Mouse (Mus musculus): Measurements from ENCODE around the gene Isoc2a. TPM values are rescaled to one million over a fixed set of nuclear protein-coding genes. Genes with fewer than 3 reads are reported as not detected.

Isoc2a gene
- total and polyA plus RNA-seq, 2 experiments, result 63.5 to 110 TPM

DNA sequence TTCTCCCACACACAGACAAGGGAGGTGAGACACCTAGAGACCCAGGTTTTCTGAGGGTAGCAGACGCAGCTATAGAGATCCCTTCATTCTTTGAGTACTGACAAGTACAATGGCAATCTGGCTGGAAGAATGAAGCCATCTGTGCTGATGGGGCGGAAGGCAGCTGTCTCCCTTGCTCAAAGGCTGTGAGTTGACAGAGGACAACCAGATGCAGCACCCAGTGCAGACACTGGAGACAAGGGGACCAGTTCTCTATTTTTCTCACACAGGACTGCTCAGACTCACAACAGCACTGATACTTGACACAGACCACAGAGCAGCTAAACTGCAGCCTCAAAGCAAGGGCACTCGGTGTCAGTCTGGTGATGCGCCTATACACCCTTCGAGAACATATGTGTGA, 34.9 kb upstream of the Isoc2a start:
- Histone ChIP-seq H3K4me1 (ENCODE audit: control insufficient read depth, insufficient read depth, low read length) (no peaks in the 10 kb centered on the region), H3K27me3 (ENCODE audit: control insufficient read depth, insufficient read depth, low read length) (peaks cover 18% of the 10 kb centered on the region), H3K27ac (replicated peaks; ENCODE audit: insufficient read depth, low read depth, low read length) (no peak overlapping the region), H3K4me3 (ENCODE audit: insufficient read depth, low read depth, low read length) (no peak overlapping the region), H3K36me3 (ENCODE audit: control insufficient read depth, insufficient read depth, low read length) (no peaks in the 10 kb centered on the region), H3K9ac (ENCODE audit: low read depth, low read length) (no peak overlapping the region), H3K79me2 (ENCODE audit: control insufficient read depth, insufficient read depth, low read length) (no peaks in the 10 kb centered on the region)
- TF ChIP-seq POLR2A (IDR thresholded peaks at IDR 0.05; ENCODE audit: extremely low read depth, insufficient read depth, low read length) (no peak), CTCF (IDR thresholded peaks at IDR 0.05; ENCODE audit: low read depth, low read length) (no peak)
- no peak for DNase-seq (ENCODE audit: extremely low read depth, low read depth, low spot score)
- 74% methylated on average over 5 of the region's 5 CpGs for WGBS

DNA sequence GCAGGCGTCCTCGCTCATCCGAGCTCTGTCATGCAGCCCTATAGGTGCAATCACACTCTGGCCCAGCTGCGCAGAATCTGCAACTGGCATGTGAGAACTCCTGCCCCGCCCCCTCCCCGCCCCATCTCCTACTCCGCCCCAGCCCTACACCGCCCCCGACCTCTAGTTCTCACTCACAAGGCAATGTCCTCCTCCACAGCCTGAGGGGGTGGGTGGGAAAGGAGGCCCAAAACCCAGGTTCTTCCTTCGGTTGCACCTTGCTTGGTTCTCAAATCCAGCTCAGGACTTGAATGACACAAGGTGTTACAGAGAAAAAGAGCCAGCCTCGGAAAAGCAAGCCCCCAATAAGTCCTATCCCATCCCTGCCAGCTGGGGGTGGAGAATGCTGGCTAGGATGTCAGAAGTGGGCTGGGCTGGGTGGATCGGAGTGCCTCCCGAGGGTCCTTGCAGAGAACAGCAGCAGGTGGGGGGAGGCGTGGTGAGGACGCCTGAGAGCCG, 34.3 kb upstream of the Isoc2a start:
- H3K27ac ChIP-seq (replicated peaks; ENCODE audit: insufficient read depth, low read depth, low read length), result no peak overlapping the region
- H3K4me1 ChIP-seq (ENCODE audit: control insufficient read depth, insufficient read depth, low read length), result no peaks in the 10 kb centered on the region
- no peaks in the 10 kb centered on the region for H3K79me2 ChIP-seq (ENCODE audit: control insufficient read depth, insufficient read depth, low read length)
- no peak overlapping the region for H3K9ac ChIP-seq (ENCODE audit: low read depth, low read length)
- 5% methylated on average over 16 of the region's 16 CpGs for WGBS
- no peak for TF ChIP-seq POLR2A (IDR thresholded peaks at IDR 0.05; ENCODE audit: extremely low read depth, insufficient read depth, low read length)
- TF ChIP-seq CTCF (IDR thresholded peaks at IDR 0.05; ENCODE audit: low read depth, low read length), result no peak
- peaks cover 18% of the 10 kb centered on the region for H3K27me3 ChIP-seq (ENCODE audit: control insufficient read depth, insufficient read depth, low read length)
- no peak for DNase-seq (ENCODE audit: extremely low read depth, low read depth, low spot score)
- H3K36me3 ChIP-seq (ENCODE audit: control insufficient read depth, insufficient read depth, low read length), result no peaks in the 10 kb centered on the region; the same call in 1 of the 2 replicates
- no peak overlapping the region for H3K4me3 ChIP-seq (ENCODE audit: insufficient read depth, low read depth, low read length)

DNA sequence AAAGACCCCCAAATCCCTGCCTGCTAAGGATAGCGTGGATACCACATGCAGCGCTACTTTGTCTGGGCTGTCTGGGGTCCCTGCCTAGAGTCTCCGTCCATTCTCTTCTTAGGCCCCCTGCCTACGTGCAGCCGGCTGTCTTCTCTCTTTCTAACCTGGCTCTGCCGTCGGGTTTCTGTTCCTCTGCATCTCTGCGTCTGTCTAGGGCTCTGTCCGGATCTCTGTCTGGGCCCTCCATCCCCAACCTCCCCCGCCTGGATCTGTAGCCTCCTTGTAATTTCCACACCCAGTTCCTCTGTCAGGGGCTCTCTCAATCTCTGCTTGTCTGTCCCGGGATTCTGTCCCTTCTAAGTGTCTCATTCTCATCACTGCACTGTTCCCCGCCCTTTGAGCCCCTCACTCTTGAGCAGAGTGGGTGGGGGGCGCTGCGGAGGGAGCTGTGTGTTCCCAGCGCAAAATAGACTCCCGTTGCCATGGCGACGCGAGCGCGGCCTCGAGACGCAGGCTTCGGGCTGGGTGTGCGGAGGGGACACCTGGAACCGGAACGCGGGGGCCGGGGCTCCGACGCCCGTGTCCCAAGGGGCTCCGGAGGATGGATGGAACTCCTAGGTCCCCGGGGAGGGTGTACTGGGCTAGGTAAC, 33.2 kb upstream of the Isoc2a start:
- H3K9ac ChIP-seq (ENCODE audit: low read depth, low read length), result no peak overlapping the region
- no peak overlapping the region for H3K4me3 ChIP-seq (ENCODE audit: insufficient read depth, low read depth, low read length)
- H3K4me1 ChIP-seq (ENCODE audit: control insufficient read depth, insufficient read depth, low read length), result no peaks in the 10 kb centered on the region
- H3K27ac ChIP-seq (replicated peaks; ENCODE audit: insufficient read depth, low read depth, low read length), result no peak overlapping the region
- H3K36me3 ChIP-seq (ENCODE audit: control insufficient read depth, insufficient read depth, low read length), result no peaks in the 10 kb centered on the region; the same call in 1 of the 2 replicates
- H3K79me2 ChIP-seq (ENCODE audit: control insufficient read depth, insufficient read depth, low read length), result no peaks in the 10 kb centered on the region
- H3K27me3 ChIP-seq (ENCODE audit: control insufficient read depth, insufficient read depth, low read length), result peaks cover 18% of the 10 kb centered on the region
- DNase-seq (ENCODE audit: extremely low read depth, low read depth, low spot score), result no peak
- TF ChIP-seq CTCF (IDR thresholded peaks at IDR 0.05; ENCODE audit: low read depth, low read length) (no peak), POLR2A (IDR thresholded peaks at IDR 0.05; ENCODE audit: extremely low read depth, insufficient read depth, low read length) (no peak)
- 4% methylated on average over 34 of the region's 34 CpGs for WGBS

DNA sequence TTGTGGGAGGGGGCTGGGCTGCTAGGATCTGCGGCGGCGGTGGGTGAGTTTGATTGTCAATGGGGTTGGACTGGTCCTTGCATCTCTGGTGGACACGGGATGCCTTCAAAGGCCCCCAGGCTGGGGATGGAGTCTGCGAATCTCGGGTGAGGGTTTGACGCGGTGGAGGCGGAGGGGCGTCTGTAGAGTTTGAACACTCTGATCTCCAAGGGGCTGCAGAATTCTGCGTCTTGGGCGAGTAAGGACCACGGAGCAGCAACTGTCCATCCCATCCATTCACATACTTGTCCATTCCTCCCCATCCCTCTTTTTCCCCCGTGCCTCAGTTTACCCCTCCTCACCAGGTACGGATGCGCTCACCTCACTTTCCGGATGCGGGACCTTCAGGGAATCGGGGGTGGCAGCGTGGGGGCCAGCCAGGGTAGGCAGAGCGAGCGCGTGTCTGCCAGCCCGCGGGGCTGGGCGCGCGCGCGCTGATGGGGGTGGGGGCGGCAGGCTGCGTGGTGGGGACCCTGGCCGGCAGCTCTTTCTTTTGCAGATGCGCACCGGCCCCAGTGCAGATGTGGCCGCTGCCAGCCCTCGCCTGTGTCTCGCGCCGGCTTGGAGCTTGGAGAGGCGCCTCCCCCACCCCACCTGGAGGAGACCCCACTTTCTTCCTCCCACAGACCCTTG, 32.6 kb upstream of the Isoc2a start, which contains the start of gene Shisa7:
Gene Shisa7, minus strand, starts transcription at position 452 of the 672 bp plus-strand sequence.
- Histone ChIP-seq H3K79me2 (ENCODE audit: control insufficient read depth, insufficient read depth, low read length) (no peaks in the 10 kb centered on the region), H3K9ac (ENCODE audit: low read depth, low read length) (no peak within 1 kb of the TSS), H3K4me1 (ENCODE audit: control insufficient read depth, insufficient read depth, low read length) (no peaks in the 10 kb centered on the region), H3K27me3 (ENCODE audit: control insufficient read depth, insufficient read depth, low read length) (peaks cover 18% of the 10 kb centered on the region), H3K27ac (replicated peaks; ENCODE audit: insufficient read depth, low read depth, low read length) (no peak within 1 kb of the TSS), H3K4me3 (ENCODE audit: insufficient read depth, low read depth, low read length) (no peak within 1 kb of the TSS), H3K36me3 (ENCODE audit: control insufficient read depth, insufficient read depth, low read length) (no peaks in the 10 kb centered on the region; the same call in 1 of the 2 replicates)
- TF ChIP-seq POLR2A (IDR thresholded peaks at IDR 0.05; ENCODE audit: extremely low read depth, insufficient read depth, low read length) (no peak), CTCF (IDR thresholded peaks at IDR 0.05; ENCODE audit: low read depth, low read length) (no peak)
- DNase-seq (ENCODE audit: extremely low read depth, low read depth, low spot score), result no peak
- WGBS, result 9% methylated on average over 41 of the region's 41 CpGs

DNA sequence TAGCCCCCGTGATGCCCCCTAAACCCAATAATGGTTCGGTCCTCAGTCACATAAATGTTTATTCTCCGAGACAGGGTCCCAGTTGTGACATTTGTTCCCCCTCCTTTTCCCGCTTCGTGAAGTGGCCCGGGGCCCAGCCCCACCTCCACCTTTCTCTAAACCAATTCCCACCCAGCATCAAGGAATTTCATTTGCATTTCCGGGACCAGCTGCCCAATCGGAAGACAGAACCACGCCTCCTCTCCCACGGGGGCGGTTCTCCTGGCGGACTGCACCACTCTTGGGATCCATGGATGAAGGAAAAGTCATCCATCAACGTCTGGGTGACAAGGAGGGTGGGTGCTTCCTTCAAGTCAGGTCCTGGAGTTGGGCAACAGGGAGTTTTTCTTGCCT, 32.0 kb upstream of the Isoc2a start:
- WGBS, result 12% methylated on average over 13 of the region's 13 CpGs
- Histone ChIP-seq H3K9ac (ENCODE audit: low read depth, low read length) (no peak overlapping the region), H3K4me3 (ENCODE audit: insufficient read depth, low read depth, low read length) (no peak overlapping the region), H3K27me3 (ENCODE audit: control insufficient read depth, insufficient read depth, low read length) (peaks cover 18% of the 10 kb centered on the region), H3K36me3 (ENCODE audit: control insufficient read depth, insufficient read depth, low read length) (no peaks in the 10 kb centered on the region; the same call in 1 of the 2 replicates), H3K4me1 (ENCODE audit: control insufficient read depth, insufficient read depth, low read length) (no peaks in the 10 kb centered on the region), H3K27ac (replicated peaks; ENCODE audit: insufficient read depth, low read depth, low read length) (no peak overlapping the region), H3K79me2 (ENCODE audit: control insufficient read depth, insufficient read depth, low read length) (no peaks in the 10 kb centered on the region)
- DNase-seq (ENCODE audit: extremely low read depth, low read depth, low spot score), result no peak
- TF ChIP-seq CTCF (IDR thresholded peaks at IDR 0.05; ENCODE audit: low read depth, low read length), result no peak
- no peak for TF ChIP-seq POLR2A (IDR thresholded peaks at IDR 0.05; ENCODE audit: extremely low read depth, insufficient read depth, low read length)

All from liver, adult 2 months (tissue).